In genomic region chr7:6793811-6794210, GRCm38 (mm10) we compare ENCODE assay signal across 15 mouse cellular contexts.
"Had no signal": no experiment of that assay in that cellular context is flagged by ENCODE, and none has a peak within 500 bp of the region (broad histone marks: within the 10 kb centered on the region; RNA-seq: fewer than 3 reads in every experiment).

No protein-coding gene starts in this region.

- H3K27ac ChIP-seq: neural tube, embryonic 13.5 days; stomach, embryonic 15.5 days; stomach, postnatal 0 days had no signal

- H3K4me1 ChIP-seq: neural tube, embryonic 13.5 days had no signal

- H3K9ac ChIP-seq: neural tube, embryonic 13.5 days; stomach, embryonic 15.5 days had no signal

- H3K27me3 ChIP-seq: neural tube, embryonic 13.5 days; stomach, embryonic 15.5 days had no signal

- H3K36me3 ChIP-seq: neural tube, embryonic 13.5 days; stomach, embryonic 15.5 days had no signal

- DNase-seq: retina, postnatal 1 day; right cerebral cortex, adult 18-20 months; right cerebral cortex, postnatal 14 days; right cerebral cortex, postnatal 25 days; right cerebral cortex, postnatal 4 days; spleen, adult 18-20 months; thymus, adult 18-20 months; thymus, adult 2 months; thymus, postnatal 14 days; thymus, postnatal 25 days; thymus, postnatal 36 days; thymus, postnatal 4 days had no signal

- H3K9me3 ChIP-seq: neural tube, embryonic 13.5 days; stomach, embryonic 15.5 days had no signal

- H3K4me3 ChIP-seq: neural tube, embryonic 13.5 days; stomach, embryonic 15.5 days had no signal

- H3K4me2 ChIP-seq: neural tube, embryonic 13.5 days; stomach, embryonic 15.5 days had no signal
